Mouse (Mus musculus): Measurements from ENCODE around the gene Smtnl1.

The Smtnl1 gene

DNA sequence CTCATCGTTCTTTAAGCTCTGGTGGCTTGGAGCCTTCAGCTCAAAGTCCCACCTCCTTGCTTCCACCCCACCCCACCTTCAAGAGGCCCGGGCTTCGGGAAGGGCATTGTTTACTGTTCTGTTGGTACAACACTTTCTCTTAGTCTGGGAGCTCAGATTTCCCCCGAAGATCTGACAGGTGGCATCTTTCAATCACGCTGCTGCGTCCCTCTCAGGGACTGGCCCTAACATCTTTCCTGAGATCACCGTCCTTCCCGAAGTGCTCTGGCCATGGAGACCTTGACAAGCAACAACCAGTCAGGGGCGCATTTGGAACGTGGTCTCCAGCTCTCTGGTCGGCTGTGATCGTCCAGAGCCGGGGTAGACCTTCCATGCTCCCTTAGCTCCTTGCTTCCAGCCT, at the start of gene Smtnl1:
Gene Smtnl1, minus strand, starts transcription at position 101 of the 400 bp plus-strand sequence.
- in situ Hi-C loops (cut with MseI, MboI), result no loop called here

GRCm38 (mm10) chr2:84870623-84871160, 48.2 kb upstream of the Smtnl1 start:
- in situ Hi-C loops (cut with MseI, MboI), result no loop called here

- in situ Hi-C loops (cut with MseI, MboI), result no loop called here
These were observed 46.5 kb upstream of the Smtnl1 start for GRCm38 (mm10) chr2:84868977-84869376.

DNA sequence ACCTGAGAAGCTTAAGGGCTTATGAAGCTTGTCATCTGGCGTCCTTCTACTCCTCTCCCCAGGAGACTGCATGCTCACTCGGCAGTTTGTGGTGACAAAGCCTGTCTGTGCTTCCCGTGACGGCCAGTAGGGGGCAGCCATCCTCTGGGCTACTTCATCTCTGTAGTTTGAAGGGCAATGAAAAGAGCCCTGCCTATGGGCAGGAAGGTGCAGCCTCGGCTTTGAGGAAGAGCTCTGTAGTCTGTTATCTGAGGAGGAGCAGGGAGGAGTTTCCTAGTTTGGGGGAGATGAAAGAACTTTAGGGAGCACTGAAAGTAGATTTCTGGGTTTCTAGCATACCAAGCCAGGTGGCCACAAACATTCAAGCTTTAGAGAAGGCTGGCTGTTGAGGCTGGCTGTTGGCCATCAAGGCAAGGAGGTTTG, 46.1 kb upstream of the Smtnl1 start:
- in situ Hi-C loops (cut with MseI, MboI), result no loop called here

DNA sequence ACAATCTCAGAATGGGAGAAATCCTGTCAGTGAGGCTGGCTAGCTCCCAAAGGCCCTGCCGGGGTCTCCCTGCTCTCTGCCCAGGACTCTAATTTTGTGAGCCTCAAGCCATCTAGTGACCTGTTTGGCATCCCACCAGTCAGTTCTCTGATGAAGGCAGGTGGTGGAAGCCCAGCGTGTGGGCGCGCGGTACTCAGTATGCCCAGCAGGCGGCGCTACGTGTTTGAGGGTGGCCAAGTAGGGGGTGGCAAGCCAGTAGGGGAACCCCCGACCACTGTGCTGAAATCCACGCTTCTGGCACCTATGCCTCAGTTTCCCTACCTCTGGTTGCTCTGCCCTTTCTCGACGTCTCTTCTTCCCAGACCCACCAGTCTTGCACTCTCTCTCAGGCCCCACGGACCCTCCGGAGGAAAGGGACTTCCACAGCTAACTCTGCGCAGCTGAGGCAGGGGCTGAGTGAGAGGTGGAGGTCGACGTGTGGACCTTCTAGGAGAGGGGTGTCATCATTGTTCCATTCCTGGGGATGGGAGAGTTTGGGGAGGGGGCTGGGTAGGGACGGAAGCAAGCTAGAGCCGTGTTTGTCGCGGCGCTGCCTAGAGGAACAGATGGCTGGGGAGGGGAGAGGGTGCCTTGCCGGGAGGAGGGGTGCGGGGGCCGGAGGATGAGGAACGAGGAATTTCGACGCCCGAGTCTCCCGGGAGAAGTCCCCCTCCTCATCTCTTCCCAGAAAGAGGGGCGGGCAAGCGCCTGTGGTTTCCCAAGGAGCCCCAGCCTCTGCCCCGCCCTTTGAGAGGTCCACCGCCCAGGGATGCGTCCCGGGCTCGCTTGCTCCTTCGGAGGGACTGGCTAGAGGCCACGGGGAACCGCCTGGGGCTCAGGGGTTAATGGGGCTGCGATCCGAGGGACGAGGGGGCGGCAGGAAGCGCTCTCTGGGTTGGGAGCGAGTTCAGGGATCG, 43.4 kb upstream of the Smtnl1 start:
- in situ Hi-C loops (cut with MseI, MboI), result no loop called here

- in situ Hi-C loops (cut with MseI, MboI), result no loop called here
These were observed 39.8 kb upstream of the Smtnl1 start for GRCm38 (mm10) chr2:84862231-84862630.

DNA sequence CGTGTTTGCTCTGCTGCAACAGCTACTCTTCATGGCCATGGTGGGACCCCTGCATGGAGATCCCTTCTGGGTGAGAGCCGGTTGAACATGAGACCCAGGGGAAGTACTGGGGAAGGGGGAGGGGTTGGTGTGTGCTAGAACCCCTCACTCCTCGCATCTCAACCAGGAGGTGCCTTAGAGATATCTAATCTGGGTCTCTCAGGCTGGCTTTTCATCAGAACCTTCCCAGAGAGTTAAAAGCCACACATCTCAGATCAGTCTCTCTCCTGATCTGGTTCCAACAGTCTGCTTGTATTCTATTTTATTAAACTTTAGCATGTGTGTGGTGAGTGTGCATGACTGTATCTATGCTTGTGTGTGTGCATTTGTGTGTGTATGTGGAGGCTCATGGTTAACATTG, 39.0 kb upstream of the Smtnl1 start:
- in situ Hi-C loops (cut with MseI, MboI), result no loop called here

DNA sequence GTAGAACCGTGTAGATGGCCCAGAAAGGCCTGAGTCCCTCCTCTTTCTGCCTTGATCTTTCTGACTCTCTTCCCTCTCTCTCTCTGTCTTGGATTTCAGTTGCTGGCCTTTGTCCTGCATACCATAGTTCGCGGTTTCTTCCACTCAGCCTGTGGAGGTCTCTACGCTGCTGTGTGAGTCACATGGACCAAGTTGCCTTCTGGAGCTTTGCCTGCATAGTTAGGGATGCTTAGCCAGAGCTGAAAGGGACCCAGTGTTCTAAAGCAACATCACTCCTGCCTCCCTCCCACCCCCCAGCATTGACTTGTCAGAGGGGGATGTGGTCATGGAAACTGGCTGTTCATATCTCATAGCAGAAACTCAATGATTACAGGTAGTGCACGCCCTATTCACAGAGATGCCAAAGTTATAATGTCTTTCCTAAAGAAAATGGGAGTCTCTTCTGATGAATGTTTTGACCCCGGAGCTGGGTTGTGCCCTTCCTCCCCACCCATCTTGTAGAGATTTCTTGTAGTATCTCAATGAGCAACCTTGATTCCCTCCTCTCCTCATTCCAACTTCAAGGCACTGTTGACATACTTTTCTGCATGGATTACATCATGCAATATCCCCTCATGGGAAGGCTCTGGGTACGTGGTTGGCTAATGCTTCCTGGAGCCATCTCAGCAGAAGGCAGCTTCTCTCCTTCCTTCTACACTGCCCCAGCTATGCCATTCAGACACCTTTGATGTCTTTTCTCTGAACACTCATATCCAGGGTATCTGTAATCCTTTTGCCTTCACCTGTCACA, 37.7 kb upstream of the Smtnl1 start:
- in situ Hi-C loops (cut with MseI, MboI), result no loop called here

- in situ Hi-C loops (cut with MseI, MboI), result no loop called here
These were observed 36.1 kb upstream of the Smtnl1 start for GRCm38 (mm10) chr2:84858551-84858950.

GRCm38 (mm10) chr2:84855732-84856131, 33.3 kb upstream of the Smtnl1 start:
- in situ Hi-C loops (cut with MseI, MboI), result no loop called here

- in situ Hi-C loops (cut with MseI, MboI), result no loop called here
These were observed 28.9 kb upstream of the Smtnl1 start for GRCm38 (mm10) chr2:84851130-84852040.

DNA sequence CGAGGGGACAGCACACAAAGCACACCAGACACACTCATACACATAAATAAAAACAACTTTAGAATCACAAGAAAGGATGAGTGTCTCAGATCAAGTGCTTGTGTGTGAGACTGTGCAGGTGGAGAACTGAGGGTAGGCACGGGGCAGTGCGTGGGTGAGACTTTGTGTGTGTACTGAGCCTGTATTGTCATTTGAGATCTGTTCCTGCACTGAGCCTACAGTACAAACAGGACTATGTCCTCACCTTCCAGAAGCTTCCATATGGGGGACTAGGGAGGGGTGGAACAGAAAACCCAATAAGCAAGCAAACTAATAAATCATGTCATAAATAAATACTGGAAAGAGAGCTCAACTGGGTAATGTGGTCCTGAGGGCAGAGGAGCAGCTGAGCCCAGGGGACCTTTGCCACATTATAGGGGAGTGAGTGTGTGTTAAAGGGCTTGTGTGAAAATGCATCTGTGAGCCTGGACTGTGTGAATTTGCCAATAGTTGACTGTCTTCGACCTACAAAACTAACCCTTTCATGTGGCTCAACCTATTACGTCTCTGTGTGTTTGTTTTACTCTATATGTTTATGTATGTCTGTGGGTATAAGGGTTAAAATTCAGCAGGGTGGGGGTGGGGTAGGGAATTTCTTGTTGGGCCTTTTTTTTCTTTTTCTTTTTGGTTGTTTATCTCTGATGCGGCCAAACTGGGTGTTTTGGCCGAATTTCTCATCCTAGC, 28.1 kb upstream of the Smtnl1 start:
- in situ Hi-C loops (cut with MseI, MboI), result no loop called here

DNA sequence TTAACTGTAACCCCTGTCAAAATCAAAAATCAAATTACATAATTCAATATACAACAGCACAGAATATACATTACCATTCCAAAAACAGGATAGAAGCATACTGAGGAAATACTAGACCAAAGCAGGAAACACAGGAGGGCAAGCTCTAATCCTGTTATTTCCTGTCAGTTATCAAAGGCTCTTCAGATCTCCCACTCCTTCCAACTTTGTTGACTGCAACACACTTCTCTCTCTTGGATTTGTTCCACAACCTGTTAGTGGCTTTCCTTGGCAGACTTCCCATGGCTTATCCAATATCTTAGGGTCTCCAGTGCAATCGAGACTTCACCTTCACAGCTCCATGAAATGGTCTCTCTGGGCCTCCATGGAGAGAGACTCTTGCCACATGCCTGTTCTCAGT, 22.8 kb upstream of the Smtnl1 start:
- in situ Hi-C loops (cut with MseI, MboI), result no loop called here

DNA sequence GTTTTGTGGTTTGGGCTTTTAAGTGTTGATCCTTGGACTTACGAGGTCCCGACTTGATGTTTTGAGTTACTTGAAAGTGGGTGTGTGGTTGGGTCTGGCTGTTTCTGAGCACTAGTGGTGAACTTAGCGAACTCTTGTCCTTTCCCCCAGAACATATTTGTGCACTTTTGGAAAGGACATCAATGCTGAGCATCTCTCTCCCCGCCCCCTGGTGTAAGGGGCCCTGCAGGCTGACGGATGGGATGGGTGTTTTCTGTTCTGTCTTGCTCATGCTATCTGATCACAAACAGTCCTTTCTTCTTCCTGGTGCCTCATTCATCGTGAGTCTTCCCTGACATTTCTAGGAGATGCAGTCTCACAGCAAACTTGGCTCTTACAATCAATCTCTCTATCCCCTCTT, 21.2 kb upstream of the Smtnl1 start:
- in situ Hi-C loops (cut with MseI, MboI), result no loop called here

GRCm38 (mm10) chr2:84841905-84842304, 19.5 kb upstream of the Smtnl1 start:
- in situ Hi-C loops (cut with MseI, MboI), result no loop called here

DNA sequence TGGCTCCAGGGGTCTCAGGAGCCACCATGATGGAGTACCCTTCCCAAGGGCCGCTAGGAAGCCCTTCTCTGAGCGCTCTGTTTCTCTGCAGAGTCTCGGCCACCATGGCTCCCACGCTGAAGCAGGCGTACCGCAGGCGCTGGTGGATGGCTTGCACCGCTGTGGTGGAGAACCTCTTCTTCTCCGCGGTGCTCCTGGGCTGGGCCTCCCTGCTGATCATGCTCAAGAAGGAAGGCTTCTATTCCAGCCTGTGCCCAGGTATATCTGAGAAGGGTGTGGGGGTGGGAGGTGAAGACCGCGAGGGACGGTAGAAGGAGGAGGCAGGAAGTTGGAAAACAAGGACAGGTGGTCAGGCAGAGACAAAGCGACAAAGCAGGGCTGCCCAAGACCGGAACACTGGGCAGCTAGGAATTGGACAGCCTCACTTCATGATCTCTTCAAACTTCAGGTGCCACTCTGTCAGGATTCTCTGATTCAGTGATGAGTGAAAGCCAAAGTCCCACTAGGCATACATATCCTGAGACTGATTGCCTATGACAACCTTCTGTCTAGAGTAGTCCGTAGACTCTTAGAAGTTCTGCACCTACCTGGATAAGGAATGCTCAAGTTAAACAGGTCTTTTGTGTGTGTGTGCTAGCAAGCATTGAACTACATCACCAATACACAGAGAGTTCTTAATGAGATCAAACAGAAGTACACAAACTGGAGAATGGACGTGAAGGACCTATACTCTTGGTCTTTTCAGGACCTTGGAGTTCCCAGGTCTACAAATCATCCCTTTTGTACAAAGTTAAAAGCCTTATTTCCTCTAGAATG, 18.5 kb upstream of the Smtnl1 start:
- in situ Hi-C loops (cut with MseI, MboI), result no loop called here

DNA sequence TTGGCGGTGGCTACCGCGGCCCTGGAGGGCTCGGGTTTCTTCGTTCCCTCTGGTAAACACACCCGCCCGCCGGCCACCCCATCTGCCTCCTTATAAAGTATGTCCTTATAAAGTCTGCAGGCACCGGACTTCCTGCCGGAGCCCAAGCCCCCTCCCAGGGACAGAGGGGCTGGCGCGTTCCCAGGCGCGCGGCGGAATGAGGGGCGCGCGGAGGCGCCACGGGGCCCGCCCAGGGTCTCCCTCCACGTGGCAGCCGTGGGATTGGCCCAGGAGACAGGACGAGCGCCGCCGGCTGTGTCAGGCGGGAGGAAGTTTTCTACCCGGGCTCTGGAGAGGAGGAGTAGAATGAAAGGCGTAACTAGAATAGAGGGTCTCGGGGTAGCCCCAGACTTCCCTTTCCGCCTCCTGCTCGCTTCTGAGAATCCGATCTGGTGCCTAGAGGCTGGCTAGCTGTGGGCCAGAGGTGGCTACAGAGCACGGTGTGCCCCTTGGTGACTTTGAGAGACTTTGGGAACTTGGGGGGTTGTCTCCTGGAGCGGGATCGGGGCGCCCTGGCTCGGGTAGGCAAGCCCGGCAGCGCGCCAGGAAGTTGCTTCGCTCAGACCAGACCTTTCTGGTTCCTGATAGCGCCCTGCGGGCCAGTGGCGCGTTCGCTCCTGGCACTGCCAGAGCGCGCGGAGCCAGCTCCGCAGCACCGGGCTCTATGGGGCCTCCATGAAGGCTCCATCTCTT, 17.7 kb upstream of the Smtnl1 start:
- in situ Hi-C loops (cut with MseI, MboI), result no loop called here

DNA sequence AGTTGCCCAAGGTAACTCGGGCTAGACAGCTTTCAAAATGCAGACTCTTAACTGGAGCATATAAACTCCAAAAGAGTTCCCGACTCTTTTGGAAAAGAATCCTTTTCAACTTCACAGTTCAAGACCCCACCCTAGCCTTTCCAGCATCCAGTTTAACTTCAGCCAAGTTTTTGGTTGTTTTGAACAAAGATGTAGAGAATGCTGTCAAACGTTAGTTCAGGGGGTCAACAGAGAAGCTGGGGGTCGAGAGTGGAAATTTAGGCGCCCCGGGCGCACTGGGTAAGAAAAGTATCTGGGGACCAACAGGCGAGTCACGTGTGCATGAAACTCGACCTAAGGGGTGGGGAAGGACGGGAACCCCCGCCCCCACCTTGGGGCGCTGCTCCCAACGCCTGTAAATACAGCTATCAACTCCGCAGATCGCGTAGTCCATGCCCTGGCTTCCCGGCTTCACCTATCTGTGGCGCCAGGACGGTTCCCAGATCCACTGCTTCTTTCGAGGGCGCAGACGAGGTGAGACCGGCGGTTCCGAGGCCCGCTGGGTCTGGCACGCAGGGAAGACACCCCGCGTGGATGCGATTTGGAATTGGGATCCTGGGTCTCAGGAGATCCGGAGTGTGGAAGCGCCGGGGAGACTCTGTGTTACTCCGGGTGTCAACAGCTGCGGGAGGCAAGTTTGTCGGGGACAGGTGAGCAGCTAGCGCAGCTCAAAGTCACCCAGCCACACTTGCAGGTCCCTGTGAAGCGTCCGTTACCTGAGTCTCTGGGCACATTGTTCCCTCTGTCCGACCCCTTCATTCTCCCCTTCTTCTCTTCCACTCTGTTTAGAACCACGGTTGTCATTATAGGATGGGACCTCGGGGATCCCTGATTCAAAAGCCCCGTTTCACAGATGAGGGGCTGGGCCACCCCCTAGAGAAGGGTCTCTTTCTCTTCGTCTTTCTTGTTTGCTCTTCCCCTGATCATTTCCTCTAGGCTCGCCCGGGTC, 16.8 kb upstream of the Smtnl1 start:
- in situ Hi-C loops (cut with MseI, MboI), result no loop called here

Data from mouse trophoblast stem cell (cell line).